Mouse (Mus musculus) liver, embryonic 14.5 days (tissue): ENCODE measurements around the gene Nrp2.

Source experiments
- CTCF ChIP-seq: IDR thresholded peaks from 2 replicates; pipeline ENCODE4 v1.5.1; 2016; ENCODE audit warnings: antibody characterized with exemption, low read depth, control low read depth
- EP300 ChIP-seq: IDR thresholded peaks from 2 replicates; pipeline ENCODE4 v1.6.1; 2016; ENCODE audit warnings: antibody characterized with exemption, low read depth

DNA sequence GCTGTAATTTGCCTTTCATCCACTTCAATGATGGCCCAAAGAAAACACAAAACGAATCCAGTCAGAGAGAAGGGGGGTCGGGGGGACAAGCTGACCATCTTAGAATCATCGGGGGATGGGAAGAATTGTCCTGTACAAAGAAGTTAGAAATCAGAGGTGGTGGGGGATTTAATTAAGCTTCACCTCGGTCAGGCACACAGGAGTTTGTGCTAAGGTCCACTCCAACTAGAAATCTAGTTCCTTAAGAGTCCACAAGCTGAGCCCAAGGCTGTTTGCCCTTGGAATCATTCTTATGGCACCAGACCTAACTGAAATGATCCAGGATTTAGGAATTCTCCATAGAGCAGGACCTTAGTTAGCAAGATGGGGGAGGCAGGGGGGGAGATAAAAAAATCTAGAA is 98.3 kb downstream of the Nrp2 start:
- TF ChIP-seq CTCF: no peak
- TF ChIP-seq EP300: no peak
